Mouse (Mus musculus) C2C12 (cell line): Measurements from ENCODE around the gene Ssr3.

ENCODE experiments used
- CEBPB ChIP-seq: IDR thresholded peaks from one replicate; pipeline ENCODE4 v1.6.1; 2011; ENCODE audit warnings: low read depth, mild to moderate bottlenecking, control low read depth, moderate library complexity
- CTCF ChIP-seq: IDR thresholded peaks from one replicate; pipeline ENCODE4 v1.5.1; 2011; ENCODE audit not compliant: control insufficient read depth, insufficient read depth, insufficient read length
- MAX ChIP-seq: IDR thresholded peaks from one replicate; pipeline ENCODE4 v1.6.1; 2011; ENCODE audit warnings: mild to moderate bottlenecking, control low read depth
- MYOD1 ChIP-seq: IDR thresholded peaks from one replicate; pipeline ENCODE4 v1.6.1; 2011; ENCODE audit warnings: low read depth; ENCODE audit not compliant: control insufficient read depth, insufficient read length
- MYOG ChIP-seq: IDR thresholded peaks from one replicate; pipeline ENCODE4 v1.6.1; 2011; ENCODE audit not compliant: control insufficient read depth, insufficient read length; ENCODE audit errors: extremely low read depth
- USF1 ChIP-seq: IDR thresholded peaks from one replicate; pipeline ENCODE4 v1.6.1; 2011; ENCODE audit warnings: low read depth, mild to moderate bottlenecking, control low read depth, moderate library complexity

DNA sequence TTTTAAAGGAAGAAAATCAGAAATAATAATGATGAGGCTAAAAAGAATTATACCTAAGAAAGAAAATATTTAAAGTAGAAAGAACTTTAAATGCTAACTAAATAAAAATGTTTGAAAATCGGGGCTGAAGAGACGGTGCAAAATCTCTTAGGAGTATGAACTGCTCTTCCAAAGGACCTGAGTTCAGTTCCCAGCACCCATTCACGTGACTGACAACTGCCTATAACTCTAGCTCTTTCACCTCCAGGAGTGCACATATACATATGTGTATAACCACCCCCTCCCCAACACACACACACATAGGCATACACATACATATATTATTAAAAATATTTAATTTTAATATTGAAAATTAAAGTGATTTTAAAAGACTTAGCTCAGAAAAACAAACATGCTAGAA lies 5.1 kb upstream of the Ssr3 start:
- TF ChIP-seq CTCF (no peak), CEBPB (no peak), MAX (no peak), MYOG (no peak), USF1 (no peak), MYOD1 (no peak)
